Mouse (Mus musculus): ENCODE measurements around the gene Hk2.

GRCm38 (mm10) chr6:82747085-82747484 lies 27.2 kb downstream of the Hk2 start:
- TF ChIP-seq POLR2A (IDR thresholded peaks at IDR 0.05; ENCODE audit: extremely low read depth, insufficient read depth, low read length) (no peak), CTCF (IDR thresholded peaks at IDR 0.05; ENCODE audit: low read depth, low read length) (no peak)

Measured in liver, adult 2 months (tissue).